Mouse (Mus musculus): ENCODE measurements around the gene Xdh.
A peak's percentile ranks its signal among the peaks of the same experiment; 100 is the strongest.

Gene Xdh

DNA sequence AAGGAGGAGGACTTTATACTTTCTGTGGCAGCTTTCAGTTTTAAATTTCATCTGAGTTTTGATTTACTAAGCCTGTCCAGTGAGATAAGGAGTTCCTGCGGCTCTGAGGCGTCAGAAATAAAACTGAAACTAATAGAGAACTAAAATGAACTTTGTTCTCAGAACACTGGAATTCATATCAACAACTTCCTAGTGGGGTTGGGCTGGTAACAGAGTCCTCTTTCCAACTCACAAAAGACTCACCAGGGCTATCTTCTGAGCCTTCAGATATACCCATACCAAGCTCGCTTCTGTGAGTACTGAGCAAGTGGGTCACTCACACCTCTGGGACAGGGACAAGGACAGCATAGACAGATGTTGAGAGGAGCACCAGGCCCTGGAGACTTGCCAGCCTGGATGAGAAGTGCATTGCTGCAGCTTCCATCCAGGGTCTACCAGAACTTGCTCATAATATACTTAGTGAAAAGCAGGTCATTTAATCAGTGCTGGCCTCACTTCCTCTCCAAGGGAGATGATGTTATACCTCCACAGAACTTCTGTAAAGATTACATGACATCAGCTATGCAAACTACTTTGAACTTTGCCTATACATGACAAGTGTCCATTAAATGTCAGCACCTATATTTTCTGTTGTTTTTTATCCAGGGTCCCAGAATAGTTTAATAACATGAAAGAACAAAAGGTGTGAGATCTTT is 7.6 kb downstream of the Xdh start:
- no peak for DNase-seq (ENCODE audit: low spot score in 2 of 2)

DNA sequence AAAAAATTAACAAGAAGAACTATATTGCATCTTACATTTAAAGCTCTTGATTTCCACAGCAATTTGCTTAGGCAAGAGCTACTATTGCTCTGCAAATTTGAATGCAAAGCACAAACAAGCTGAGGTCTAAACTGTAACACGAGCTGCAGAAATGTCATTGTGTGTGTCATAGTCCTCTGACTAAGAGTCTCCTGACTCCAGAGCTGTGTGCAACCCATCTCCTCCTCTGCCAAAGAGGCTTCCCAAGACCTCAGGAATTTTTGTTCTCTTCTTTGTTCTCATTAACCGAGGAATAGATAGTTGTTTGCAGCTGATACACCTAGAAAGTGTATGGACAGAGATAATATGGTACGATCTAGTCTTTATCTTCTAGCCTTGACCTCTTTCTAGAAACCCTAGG is 8.2 kb downstream of the Xdh start:
- no peak for DNase-seq (ENCODE audit: low spot score in 2 of 2)

DNA sequence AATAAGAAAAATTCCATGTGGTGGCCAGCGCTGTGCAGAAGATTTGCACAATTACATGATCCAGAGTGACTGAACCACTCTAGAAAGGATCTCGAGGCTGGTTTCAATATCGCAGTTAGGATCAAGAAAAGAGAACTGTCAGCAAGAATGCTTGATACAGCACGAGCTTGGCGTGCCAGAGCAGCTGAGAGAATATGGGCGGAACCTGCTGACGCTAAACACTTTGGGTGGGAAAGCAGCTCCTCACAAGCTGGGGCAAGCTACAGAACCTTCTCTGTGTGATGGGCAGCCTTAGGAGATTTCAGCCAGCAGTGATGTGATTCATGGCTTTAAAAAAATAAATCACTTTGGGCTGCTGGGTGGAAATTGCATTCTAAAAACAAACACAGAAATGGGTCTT is 12.9 kb downstream of the Xdh start:
- no peak for DNase-seq (ENCODE audit: low spot score in 2 of 2)

DNA sequence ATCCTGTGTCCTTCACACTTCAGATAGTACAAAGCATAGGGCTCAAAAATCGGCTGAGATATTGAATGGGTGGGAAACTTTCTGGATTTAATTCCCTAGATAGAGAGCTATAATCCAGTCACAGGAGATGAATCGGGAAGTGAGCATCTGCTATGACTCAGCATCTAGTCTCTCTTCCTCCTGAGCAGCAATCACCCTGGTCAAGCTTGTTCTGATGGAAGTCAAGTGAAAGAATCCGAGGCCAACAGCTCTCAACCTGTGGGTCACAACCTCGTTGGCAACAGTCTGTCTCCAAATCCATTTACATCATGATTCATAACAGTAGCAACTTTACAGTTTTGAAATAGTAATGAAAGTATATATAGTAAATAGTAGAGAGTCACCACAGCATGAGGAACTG is 14.8 kb downstream of the Xdh start:
- no peak for DNase-seq (ENCODE audit: low spot score in 2 of 2)

DNA sequence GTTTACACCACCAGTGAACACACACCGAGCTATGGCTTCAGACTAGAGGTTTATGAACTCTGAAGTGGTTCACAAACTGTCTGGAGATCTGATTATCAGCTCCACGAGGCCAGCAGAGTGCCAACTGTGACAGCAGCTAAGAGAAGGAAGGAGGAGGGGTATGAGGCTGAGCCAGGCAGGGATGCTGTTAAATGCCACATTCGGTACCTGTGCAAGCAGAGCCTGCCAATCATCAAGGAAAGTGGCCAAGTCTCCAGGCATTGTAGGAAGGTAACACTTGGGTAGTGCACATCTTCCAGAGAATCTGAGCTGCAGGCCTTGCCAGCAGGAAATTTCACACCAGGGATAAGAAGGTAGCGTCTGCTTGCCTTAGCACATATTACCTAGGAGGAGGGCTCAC is 15.7 kb downstream of the Xdh start:
- DNase-seq (ENCODE audit: low spot score in 2 of 2): no peak

DNA sequence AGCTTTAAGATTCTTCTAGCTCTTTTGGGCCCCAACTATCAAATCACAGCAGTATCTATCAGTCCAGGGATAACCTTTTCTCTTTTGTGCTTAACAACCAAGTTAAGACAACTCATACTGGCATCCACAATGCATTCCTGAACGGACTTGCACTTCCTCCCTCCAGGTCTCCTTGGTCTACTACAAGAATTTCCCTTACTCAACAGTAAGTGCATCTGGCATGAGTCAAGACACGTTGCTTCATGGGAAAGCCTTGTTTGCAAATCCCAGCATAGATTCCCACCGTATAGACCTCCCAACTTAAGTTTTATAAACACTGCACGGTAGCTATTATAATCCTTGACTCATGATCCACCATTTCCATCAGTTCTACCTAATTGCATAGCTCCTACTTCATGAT is 16.4 kb downstream of the Xdh start:
- DNase-seq (ENCODE audit: low spot score in 2 of 2): no peak

DNA sequence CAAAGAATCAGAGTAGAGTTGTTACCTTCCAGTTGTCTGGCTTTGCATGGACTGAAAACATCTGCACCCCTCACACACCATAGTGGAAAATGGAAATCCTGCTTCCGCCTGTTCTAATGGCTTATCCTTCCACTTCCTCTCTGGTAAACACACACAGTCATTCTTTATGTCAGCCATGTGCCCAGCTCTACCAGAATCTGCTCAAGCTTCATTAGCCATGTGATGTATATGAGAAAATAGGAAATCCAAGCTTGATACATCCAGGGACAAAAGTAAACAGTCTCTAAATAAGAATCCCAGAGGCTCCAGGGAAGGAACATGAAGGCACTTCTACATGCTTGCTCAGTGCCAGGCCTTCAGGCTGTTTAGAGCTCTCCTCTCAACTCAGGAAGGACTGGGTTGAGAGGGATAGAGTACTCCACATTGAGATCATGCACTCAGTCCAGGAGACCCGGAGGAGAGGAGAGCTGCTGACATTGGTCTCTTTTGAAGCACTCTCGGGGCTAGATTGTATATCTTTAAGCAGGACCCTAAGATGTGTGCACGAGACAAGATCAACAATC is 17.4 kb downstream of the Xdh start:
- DNase-seq (ENCODE audit: low spot score in 2 of 2): no peak

DNA sequence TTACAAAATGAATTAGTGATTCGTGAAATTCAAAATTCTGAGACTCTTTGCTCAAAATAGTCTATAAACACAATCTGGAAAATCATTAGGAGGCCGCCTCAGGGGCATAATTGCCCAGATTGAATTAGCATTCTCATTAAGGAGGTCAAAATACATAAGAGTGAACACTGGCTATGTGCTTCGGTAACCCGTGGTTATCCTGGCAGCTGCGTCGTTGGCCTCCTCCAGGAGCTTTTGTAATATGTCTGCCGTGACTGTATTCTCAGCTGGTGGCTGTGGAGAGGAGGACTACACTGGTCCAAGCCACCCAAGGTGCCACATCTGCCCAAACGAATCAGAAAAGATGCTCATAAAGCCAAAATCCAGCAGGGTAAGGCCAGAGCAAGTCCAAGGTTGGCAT is 30.5 kb downstream of the Xdh start:
- DNase-seq (ENCODE audit: low spot score in 2 of 2): no peak

DNA sequence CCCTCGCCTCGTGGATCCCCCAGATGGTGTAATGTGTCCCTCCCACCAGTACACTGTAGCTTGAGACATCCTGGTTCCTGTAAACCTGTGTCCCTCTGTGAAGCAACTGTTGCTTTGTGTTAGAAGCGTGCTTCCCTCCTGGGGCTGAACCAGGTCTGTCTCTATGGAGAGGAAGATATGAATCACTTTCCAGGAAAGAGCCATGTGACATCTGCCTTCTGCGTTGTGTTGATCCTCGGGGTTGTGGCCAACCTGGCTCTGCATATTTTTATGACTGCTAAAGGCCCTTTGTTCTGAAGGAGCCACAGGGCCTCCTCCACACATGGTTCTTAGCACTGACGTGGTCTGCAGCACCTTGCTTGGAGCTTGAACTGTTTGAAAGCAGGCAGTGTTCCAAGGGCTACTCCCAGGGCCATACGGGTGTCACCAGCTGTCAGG is 31.0 kb downstream of the Xdh start:
- no peak for DNase-seq (ENCODE audit: low spot score in 2 of 2)

DNA sequence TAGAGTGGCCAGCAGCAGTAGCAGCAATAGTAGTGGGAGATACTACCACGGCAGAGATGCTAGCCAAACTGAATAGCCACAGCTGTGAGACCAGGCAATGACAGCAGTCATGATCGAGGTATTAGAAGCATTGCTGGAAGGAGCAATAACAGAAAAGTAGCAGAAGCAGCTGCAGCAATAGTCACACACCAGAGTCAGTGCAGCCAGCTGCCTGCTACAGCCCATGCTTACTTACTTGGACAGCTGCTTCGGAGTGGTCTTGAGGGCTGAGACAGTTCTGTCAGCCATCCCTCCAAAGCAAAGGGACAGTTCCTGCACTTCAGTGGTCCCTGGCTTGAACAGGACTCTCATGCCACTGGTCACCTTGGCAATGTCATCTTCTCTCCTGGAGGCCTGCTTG is 31.9 kb downstream of the Xdh start:
- DNase-seq (ENCODE audit: low spot score in 2 of 2): no peak

DNA sequence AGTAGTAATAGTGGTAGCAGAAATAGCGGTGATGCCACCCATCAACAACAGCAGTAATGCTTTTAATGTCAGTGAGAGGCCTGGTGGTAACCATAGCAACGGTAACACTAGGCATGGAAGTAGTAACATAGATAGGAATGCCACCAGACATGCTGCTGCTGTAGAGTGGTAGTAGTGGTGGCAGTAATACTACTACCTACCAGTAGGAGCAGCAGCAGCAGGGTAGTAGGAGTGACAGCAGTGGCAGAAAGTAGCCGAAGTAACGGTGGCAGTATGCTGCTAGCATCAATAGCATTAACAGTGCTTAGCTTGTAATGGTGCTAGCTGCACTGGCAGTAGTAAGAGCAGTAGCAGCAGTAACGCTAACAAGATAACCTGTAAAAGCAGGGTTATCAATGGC is 32.3 kb downstream of the Xdh start:
- no peak for DNase-seq (ENCODE audit: low spot score in 2 of 2)

DNA sequence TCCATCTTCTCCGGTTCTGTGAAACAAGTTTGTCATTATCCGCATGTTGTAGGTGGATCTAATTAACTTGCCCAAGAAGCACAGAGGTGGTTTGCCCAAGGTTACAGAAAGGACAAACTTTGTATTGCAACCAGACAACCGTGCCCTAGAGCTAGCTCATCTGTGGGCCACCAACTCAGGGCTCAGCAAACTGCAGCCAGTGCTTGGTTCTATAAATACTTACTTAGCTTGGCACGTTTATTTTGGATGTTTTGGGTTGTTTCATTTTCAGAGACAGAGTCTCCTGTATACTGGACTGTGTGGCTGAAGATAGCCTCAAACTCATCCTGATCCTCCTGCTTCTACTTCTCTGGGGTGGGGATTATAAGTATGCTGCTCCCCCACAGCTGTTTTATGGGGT is 35.3 kb downstream of the Xdh start:
- no peak for DNase-seq (ENCODE audit: low spot score in 2 of 2)

DNA sequence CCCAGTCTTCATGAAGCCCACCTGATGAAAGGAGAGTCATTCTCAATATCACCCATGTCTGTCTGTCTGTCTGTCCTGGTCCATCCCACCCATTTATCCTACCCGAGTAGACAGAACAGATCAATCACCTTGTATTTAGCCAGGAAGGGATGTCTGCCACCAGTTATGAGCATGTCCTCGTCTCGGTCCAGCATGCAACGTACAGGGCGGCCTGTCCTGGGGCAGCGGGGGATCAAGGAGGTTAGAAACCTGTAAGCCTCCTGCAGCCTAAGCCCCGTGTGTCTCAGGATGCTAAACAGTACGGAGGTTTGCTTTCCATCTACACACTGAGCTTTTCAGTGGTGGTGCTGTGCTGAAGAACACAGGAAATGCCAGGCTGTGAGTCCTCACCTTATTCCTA is 43.9 kb downstream of the Xdh start:
- no peak for DNase-seq (ENCODE audit: low spot score in 2 of 2)

DNA sequence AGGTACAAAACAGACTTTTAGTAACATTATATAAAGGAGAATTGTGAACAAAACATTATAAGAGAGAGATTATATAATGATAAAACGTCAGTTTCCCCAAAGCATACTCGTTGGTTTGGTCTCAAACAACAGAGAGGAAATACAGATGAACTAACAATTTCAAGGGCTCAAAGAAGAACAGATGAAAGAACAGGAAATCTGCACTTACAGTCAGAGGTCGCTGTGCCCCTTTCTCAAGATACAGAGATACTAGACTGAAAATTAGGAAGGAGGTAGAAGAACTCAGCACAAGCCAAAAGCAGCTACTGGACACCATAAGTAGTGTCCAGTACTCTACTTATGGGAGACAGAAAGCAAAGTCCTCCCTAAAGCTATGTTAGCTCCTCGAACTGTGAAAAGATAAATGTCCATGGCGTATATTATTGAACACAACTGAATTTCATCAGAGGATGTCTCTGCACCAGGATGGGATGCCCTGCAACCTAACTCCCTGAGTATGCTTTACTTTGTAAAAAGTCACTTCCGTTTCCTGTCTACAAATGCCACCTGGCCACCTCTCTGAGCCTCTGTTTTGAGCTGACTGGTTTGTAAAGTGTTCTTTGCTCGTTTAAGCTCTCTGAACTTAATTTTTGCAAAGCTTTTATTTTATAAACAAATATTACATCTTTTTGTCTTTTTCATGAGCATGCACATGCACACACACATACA is 44.8 kb downstream of the Xdh start:
- no peak for DNase-seq (ENCODE audit: low spot score in 2 of 2)

DNA sequence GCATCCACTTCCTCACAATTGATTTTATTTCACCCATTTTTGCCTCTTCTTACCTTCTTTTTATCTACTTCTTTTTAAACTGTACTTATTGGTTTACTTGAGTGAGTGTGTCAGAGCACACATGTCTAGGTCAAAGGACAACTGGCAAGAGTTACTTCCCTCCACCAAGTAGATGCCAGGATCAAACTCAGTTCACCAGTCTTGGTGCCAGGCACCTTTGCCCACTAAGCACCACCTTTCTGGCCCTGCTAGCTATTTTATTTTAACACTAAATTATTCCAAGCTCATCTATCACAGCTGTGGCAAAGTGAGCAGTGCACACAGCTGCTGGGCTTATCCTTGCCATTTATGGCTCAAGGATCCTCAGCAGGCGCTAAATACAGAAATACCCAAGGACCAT is 46.9 kb downstream of the Xdh start:
- DNase-seq (ENCODE audit: low spot score in 2 of 2): no peak

DNA sequence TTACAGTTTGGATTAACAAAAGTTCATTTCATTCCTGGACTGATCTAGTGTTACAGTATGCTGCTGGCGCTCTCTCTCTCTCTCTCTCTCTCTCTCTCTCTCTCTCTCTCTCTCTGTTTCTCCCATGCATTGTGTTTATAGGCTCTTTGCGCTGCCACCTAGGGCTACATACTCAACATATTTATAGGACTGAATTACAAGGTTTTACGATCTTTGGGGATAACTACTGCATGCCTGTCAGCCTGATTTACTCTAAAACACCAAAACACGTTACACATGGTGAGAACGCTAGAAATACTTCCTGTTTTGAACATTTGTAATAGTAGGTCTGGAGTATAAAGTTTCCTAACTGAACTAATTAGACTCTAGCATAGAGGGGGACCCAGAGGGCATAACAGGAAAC is 47.8 kb downstream of the Xdh start:
- DNase-seq (ENCODE audit: low spot score in 2 of 2): no peak

DNA sequence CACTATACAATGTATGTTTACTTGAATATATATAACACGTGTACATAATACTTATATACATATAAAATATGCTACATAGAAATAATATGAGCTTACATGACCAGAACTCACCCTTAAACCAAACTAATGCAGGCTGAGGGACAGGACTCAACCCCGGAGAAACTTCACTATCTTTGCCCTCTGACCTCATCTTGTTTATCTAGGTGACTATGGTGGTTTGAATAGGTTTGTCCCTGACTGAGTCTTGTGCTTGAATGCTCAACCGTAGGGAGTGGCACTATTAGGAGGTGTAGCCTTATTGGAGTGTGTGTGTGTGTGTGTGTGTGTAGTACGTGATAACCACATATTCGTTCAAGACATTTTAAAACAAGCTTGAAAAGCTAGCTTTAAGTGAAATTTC is 55.6 kb downstream of the Xdh start:
- DNase-seq (ENCODE audit: low spot score in 2 of 2): no peak

DNA sequence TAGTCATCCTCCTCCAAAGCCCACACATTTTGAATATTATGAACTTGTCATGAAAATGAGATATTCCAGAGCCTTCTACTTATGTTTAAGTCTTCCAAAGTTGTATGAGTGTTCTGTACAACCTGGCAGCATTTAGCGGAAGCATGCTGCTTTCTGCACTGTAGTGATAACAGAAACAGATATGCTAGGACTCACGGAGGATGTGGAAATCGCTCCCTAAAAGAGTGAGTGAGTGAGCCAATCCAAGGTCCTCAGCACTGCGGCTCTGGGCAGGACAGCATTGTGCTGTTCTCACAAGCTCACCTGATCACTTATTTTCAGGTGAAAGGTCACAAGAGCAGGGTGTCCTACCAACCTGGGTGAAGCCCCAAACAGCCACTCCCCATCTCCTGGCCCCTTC is 56.2 kb downstream of the Xdh start:
- DNase-seq (ENCODE audit: low spot score in 2 of 2): no peak

DNA sequence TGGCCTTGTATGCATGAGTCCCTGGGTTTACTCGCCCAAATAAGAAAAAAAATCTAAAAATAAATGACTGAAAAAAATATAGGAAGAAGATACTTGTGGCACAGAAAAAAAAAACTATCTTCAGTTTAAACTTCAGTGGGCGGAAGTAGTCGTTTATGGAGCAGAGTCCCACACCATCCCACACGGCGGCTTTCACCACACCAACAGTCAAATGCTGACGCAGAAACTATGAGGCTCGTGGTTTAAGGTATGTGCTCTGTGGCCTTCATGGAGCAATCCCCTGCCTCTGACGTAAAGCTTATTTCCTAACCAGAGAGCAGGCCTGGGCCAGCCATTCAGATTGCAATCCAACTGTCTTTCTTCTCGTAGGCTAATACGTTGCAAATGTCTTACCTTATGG is 56.8 kb downstream of the Xdh start:
- DNase-seq (ENCODE audit: low spot score in 2 of 2): no peak

DNA sequence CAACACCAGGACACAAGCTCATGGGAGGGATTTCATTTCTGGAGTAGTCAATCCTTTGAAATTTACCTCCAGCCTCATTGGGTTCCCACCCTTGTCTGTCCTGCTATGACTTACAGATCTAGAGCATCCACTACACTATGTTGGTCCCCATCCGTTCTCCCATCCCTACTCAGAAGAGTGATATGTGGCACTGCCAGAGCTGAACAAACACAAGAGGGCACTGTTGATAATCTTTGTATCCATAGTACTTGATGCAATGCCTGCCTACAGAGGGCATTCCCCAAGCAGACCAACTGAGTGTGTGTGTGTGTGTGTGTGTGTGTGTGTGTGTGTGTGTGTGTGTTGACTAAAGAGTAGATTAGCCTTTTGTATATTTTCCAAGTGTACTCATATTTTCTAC is 58.4 kb downstream of the Xdh start:
- no peak for DNase-seq (ENCODE audit: low spot score in 2 of 2)

DNA sequence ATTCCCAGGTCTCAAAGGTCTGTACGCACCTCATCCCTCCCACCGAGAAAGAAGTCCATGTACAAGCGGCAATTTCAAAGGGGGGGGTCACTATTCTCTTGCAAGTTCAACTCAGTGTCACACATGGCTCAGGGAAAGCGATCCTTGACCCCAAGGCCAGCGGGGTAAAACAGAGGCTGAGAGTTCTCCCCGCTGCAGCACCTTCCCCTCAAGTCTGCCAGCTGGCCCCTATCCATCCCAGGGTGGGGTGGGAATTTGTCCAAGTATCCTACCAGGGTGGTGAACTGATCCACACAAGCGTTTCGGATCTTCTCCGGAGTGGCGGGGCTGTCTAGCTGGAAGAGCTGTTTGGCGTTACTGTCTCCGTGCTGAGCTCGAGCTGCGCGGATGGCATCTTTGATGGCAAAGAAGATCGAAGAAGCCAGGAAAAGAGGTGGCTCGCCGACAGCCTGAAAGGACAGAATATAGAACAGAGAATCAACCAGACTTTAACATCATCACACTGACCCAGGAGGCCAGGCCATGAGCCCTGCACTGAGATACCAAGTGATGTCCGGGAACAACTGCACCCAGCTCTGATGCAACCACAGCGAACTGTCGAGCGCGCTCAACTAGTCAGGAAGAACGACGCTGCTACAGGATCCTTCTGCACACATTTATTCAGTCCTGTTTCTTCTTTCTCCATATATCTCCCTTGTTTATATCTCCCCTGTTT is 63.8 kb downstream of the Xdh start:
- no peak for DNase-seq (ENCODE audit: low spot score in 2 of 2)

DNA sequence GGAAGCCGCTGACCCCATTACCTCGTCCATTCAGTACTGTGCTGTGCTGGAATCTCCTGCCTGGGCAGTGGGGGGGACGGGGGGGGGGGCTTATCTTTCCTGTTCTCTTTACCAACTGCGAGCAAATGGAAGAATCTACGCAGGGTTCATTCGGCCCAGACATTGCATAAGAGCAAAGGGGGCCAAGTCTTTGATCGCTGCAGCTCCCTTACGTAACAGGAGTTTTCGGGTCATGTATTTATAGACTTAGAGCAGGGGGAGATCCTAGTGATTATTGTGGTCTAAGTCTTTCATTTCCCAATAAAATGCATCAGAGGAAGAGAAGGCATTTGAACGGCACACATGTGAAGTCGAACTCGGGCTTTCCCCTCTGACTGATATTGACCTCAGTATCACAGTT is 66.7 kb downstream of the Xdh start:
- no peak for DNase-seq (ENCODE audit: low spot score in 2 of 2)

DNA sequence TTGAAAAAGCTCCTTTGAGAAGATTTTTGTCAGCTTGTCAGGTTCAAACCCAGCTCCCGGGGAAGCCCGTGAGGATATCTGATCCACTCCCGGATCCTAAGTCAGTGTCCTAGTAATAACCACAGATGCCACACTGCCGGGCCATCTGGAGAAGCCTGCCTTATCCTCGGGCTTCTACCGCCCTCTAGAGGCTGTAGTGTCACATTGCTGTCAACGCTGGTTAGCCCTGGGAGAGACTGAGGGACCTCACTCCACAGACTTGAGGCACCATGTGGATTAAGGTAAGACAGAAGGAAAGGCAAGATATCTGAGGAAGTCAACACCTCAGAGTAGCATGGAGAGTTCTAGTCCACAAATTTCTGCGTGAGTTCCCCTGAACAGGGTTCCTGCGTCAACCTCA is 67.8 kb downstream of the Xdh start:
- peak; percentile 60 to 75 for DNase-seq (ENCODE audit: low spot score in 2 of 2)
